Mouse (Mus musculus) lung, postnatal 0 days (tissue): ENCODE results near the gene Tll1.

Experiments used
- CTCF ChIP-seq: IDR thresholded peaks from 2 replicates; pipeline ENCODE4 v1.5.1; 2016; ENCODE audit warnings: antibody characterized with exemption, mild to moderate bottlenecking
- EP300 ChIP-seq: IDR thresholded peaks from 2 replicates; pipeline ENCODE4 v1.6.1; 2016; ENCODE audit warnings: antibody characterized with exemption, mild to moderate bottlenecking, control low read depth

DNA sequence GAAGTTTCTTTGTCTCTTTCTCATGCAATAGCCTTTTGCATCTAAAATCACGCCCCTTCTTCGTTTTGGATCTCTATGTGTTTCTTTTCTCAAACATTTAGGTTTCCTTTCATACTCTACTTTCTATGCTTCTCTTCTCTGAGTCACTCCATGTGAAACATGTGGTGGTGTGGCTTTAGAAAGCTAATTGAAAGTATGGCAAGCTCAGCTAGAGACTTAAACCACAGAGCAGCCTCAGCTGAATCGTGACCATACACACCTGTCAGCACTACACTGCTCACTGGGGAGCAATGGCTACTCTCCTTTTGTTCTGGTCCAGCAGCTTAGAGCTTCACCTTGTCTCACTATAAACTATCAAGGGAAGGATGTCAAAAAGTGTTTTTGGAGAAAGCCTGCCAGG is 31.2 kb downstream of the Tll1 start:
- TF ChIP-seq CTCF (no peak), EP300 (no peak)
